Mouse (Mus musculus): ENCODE results near the gene Ccdc169.

DNA sequence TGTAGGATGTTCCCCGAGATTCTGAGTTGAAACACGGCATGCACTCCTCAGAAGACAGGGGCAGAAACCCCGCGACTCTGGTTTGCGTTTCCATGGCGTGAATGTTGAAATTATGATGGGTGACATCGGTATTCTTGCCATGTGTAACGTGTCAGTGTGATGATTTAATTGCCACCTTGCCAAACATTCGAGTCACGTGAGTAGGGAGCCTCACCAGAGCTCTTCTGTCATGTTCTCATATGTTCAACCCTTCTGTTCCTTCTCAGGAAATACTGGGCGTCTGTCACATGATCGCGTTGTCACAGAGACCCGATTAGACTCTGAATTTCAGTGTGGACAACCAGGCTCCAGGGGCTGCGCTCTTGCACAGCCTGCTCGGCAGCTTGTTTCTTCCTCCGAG lies 31.1 kb upstream of the Ccdc169 start:
- TF ChIP-seq CTCF (IDR thresholded peaks at IDR 0.05; ENCODE audit: low read depth, low read length) (no peak), GATA1 (IDR thresholded peaks at IDR 0.05; ENCODE audit: borderline replicate concordance, low read length) (no peak), POLR2AphosphoS5 (IDR thresholded peaks at IDR 0.05; ENCODE audit: insufficient replicate concordance, low read depth, low read length) (no peak), TAL1 (conservative IDR thresholded peaks at IDR 0.05; ENCODE audit: low read depth, low read length) (no peak)
